Mouse (Mus musculus) stomach, embryonic 15.5 days (tissue): Measurements from ENCODE around the gene Cd28. TPM values are rescaled to one million over a fixed set of nuclear protein-coding genes. Genes with fewer than 3 reads are reported as not detected.

Experiments used
- ATAC-seq: fragments of 200-750 bp; cut with Nextera tagmentation; 2 replicates; pipeline ENCODE4 v1.8.0; 2017; ENCODE audit warnings: low read depth, moderate number of reproducible peaks, moderate TSS enrichment; ENCODE audit not compliant: insufficient read depth, low FRiP score
- H3K27ac ChIP-seq: fragments of 300-500 bp; sonication (generic); 2 replicates; pipeline ENCODE4 v1.5.1; 2015; ENCODE audit warnings: mild to moderate bottlenecking, inconsistent platforms
- H3K27me3 ChIP-seq: fragments of 300-500 bp; sonication (generic); replicated peaks from 2 replicates; pipeline ENCODE4 v1.6.1; 2015; ENCODE audit warnings: inconsistent platforms
- H3K36me3 ChIP-seq: fragments of 300-500 bp; sonication (generic); 2 replicates; pipeline ENCODE4 v1.6.1; 2015; ENCODE audit warnings: inconsistent platforms
- H3K4me1 ChIP-seq: fragments of 300-500 bp; sonication (generic); 2 replicates; pipeline ENCODE4 v1.6.1; 2015; ENCODE audit warnings: inconsistent platforms
- H3K4me2 ChIP-seq: fragments of 300-500 bp; sonication (generic); 2 replicates; pipeline ENCODE4 v1.6.1; 2015; ENCODE audit warnings: mild to moderate bottlenecking, inconsistent platforms
- H3K4me3 ChIP-seq: fragments of 300-500 bp; sonication (generic); replicated peaks from 2 replicates; pipeline ENCODE4 v1.5.1; 2015; ENCODE audit warnings: inconsistent platforms
- H3K9ac ChIP-seq: fragments of 300-500 bp; sonication (generic); 2 replicates; pipeline ENCODE4 v1.6.1; 2015; ENCODE audit warnings: inconsistent platforms
- H3K9me3 ChIP-seq: fragments of 300-500 bp; sonication (generic); 2 replicates; pipeline ENCODE4 v1.6.1; 2016; ENCODE audit warnings: inconsistent platforms
- WGBS: fragments of 180-500 bp; shearing (Covaris S2); methylation state at CpG from one replicate; pipeline ENCODE4 v1.1.7; 2015; 5-methylcytosine and 5-hydroxymethylcytosine counted together
- polyA plus RNA-seq: library from polyadenylated mRNA; unstranded; fragments of >200 nt; fragmentation: Nextera tagmentation; extraction: Ambion mirVana; gene quantifications from 2 replicates; pipeline ENCODE4 v1.2.1, GENCODE M21; 2015

Cd28 gene
- polyA plus RNA-seq, 1 experiment from 2014 or later = 0.18 TPM

DNA sequence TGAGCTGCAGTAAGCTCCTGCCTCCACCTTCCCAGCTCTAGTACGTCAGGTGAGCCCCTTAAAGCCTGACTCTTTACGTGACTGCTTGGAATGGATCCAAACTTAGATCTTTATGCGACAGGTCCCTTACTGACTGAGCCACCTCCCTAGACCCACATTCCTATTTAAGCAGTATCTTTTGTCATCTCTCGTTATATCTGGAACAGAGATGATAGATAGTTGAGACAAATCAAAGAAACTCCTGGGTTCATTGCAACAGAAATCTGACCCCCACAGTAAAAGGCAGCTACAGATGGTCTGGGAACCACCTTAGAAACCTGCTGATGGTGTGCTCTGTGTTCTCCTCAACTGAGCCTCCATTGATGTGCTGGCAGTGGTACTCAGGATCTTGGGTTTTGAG, 59.6 kb downstream of the Cd28 start:
- Histone ChIP-seq H3K4me2 (no peak overlapping the region), H3K4me3 (no peak overlapping the region), H3K27me3 (no peaks in the 10 kb centered on the region), H3K9me3 (no peaks in the 10 kb centered on the region), H3K4me1 (peaks cover 12% of the 10 kb centered on the region; the same call in 1 of the 2 replicates), H3K27ac (no peak overlapping the region), H3K36me3 (no peaks in the 10 kb centered on the region), H3K9ac (no peak overlapping the region)
- WGBS = 68% methylated on average over 4 of the region's 4 CpGs
- no peak for ATAC-seq

- Histone ChIP-seq H3K4me3 (no peak overlapping the region), H3K4me1 (peaks cover 12% of the 10 kb centered on the region; the same call in 1 of the 2 replicates), H3K27ac (no peak overlapping the region), H3K27me3 (no peaks in the 10 kb centered on the region), H3K36me3 (no peaks in the 10 kb centered on the region), H3K9me3 (no peaks in the 10 kb centered on the region), H3K4me2 (no peak overlapping the region), H3K9ac (no peak overlapping the region)
- WGBS = 85% methylated on average over 3 of the region's 3 CpGs
- no peak for ATAC-seq
These were observed 60.3 kb downstream of the Cd28 start for GRCm38 (mm10) chr1:60776906-60777305.

GRCm38 (mm10) chr1:60778465-60779115, 62.0 kb downstream of the Cd28 start:
- peak overlapping the region; percentile 69 for H3K27ac ChIP-seq
- 0 out of 2 replicates have a peak overlapping the region, but pooled peaks have one; percentile 16 for H3K4me2 ChIP-seq

GRCm38 (mm10) chr1:60779176-60779575, 62.6 kb downstream of the Cd28 start:
- H3K36me3 ChIP-seq = no peaks in the 10 kb centered on the region
- ATAC-seq = no peak
- no peaks in the 10 kb centered on the region for H3K9me3 ChIP-seq
- 65% methylated on average over 2 of the region's 2 CpGs for WGBS
- peaks cover 12% of the 10 kb centered on the region; the same call in 1 of the 2 replicates for H3K4me1 ChIP-seq
- no peaks in the 10 kb centered on the region for H3K27me3 ChIP-seq
- no peak overlapping the region for H3K9ac ChIP-seq
- no peak overlapping the region for H3K4me2 ChIP-seq
- no peak overlapping the region for H3K4me3 ChIP-seq
- H3K27ac ChIP-seq = no peak overlapping the region

More at GRCm38 (mm10) chr1:60778465-60779115, 62.0 kb downstream of the Cd28 start:
- Histone ChIP-seq H3K27me3 (no peaks in the 10 kb centered on the region), H3K4me3 (no peak overlapping the region), H3K36me3 (no peaks in the 10 kb centered on the region), H3K9me3 (no peaks in the 10 kb centered on the region), H3K4me1 (peaks cover 12% of the 10 kb centered on the region; the same call in 1 of the 2 replicates), H3K9ac (no peak overlapping the region)
- ATAC-seq = peak; percentile 35; the same call in 1 of the 2 replicates
- WGBS = 34% methylated on average over 8 of the region's 8 CpGs

GRCm38 (mm10) chr1:60781666-60782065, 65.1 kb downstream of the Cd28 start:
- WGBS = 78% methylated on average over 4 of the region's 4 CpGs
- ATAC-seq = no peak
- Histone ChIP-seq H3K36me3 (no peaks in the 10 kb centered on the region), H3K27ac (no peak overlapping the region), H3K4me1 (peaks cover 12% of the 10 kb centered on the region; the same call in 1 of the 2 replicates), H3K9me3 (no peaks in the 10 kb centered on the region), H3K4me2 (no peak overlapping the region), H3K9ac (no peak overlapping the region), H3K27me3 (no peaks in the 10 kb centered on the region), H3K4me3 (no peak overlapping the region)

DNA sequence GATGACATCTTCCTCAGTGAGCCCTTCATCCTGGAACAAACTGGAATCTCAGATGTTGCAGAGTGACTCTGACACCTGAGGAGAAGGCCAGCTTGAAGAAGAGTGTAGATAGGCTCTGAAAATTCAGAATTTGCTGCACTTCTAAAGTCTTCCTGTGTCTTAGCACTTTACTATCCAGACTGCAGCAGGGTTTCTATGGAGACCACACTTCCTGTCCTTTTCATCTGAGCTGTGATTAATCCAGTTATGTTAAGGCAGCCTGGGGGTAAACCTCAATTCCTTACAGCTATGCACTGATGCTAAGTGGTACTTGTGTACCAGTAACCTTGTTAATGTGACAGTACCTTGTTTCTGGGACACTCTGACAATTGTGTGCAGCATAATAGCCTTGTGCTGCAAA, 77.1 kb downstream of the Cd28 start:
- H3K4me1 ChIP-seq = no peaks in the 10 kb centered on the region
- H3K9me3 ChIP-seq = no peaks in the 10 kb centered on the region
- H3K36me3 ChIP-seq = no peaks in the 10 kb centered on the region
- H3K9ac ChIP-seq = no peak overlapping the region
- H3K27me3 ChIP-seq = no peaks in the 10 kb centered on the region
- no peak overlapping the region for H3K4me3 ChIP-seq
- H3K27ac ChIP-seq = no peak overlapping the region
- H3K4me2 ChIP-seq = no peak overlapping the region
- ATAC-seq = no peak

DNA sequence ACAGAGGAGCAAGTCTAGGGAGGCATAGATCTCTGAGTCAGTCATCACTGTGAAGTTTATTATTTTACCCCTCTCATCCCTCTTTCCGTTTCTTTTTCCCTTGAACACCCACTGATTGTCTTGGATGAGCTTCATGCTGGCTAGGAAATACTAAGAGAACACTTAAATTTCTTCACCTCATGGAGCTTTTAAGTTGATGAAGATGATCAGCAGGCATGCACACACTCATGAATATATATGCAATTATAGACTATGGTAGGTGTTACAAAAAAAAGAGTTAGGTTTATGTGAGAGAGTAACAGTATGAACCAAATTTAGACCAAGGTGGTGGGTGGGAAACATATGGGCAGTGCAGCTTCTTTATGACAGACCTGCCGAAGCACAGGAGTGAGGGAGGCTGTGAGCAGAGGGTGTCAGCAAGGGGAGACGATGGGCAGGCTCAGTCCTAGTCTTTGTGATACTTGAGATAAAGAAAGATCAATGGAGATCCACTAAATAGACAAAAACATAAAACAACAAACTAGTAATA, 79.1 kb downstream of the Cd28 start:
- Histone ChIP-seq H3K9ac (no peak overlapping the region), H3K9me3 (no peaks in the 10 kb centered on the region), H3K27ac (no peak overlapping the region), H3K4me1 (no peaks in the 10 kb centered on the region), H3K36me3 (no peaks in the 10 kb centered on the region), H3K27me3 (no peaks in the 10 kb centered on the region), H3K4me2 (no peak overlapping the region), H3K4me3 (no peak overlapping the region)
- ATAC-seq = no peak
- 71% methylated on average over 3 of the region's 3 CpGs for WGBS

- Histone ChIP-seq H3K9ac (no peak overlapping the region), H3K36me3 (no peaks in the 10 kb centered on the region), H3K27me3 (no peaks in the 10 kb centered on the region), H3K4me3 (no peak overlapping the region), H3K9me3 (no peaks in the 10 kb centered on the region), H3K27ac (no peak overlapping the region), H3K4me1 (no peaks in the 10 kb centered on the region), H3K4me2 (no peak overlapping the region)
- ATAC-seq = no peak
- WGBS = 37% methylated on average over 1 of the region's 1 CpGs
These were observed 83.3 kb downstream of the Cd28 start for GRCm38 (mm10) chr1:60799795-60800345.

DNA sequence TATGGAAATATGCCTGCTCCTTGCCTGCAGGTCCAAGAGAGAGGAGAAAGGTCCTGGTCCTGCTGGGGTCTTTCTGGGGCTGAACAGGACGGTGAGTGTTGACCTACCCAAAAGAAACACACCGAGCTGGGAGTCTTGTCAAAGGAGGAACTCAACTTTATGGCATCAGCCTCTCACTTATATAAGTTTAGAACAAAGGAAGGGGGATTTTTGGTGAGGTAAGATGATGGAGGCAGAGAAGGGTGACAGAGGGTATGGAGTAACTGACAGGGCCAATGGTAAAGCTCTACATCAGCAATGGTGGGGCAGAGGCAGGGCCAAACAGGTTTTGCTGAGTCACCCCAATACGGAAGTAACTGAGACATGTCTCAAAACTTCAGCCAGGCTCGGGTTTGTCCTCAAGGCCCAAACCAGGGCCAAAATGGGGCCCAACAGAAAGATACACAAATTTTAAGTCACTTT, 84.6 kb downstream of the Cd28 start:
- no peak overlapping the region for H3K27ac ChIP-seq
- no peak overlapping the region for H3K9ac ChIP-seq
- no peak overlapping the region for H3K4me3 ChIP-seq
- no peaks in the 10 kb centered on the region for H3K9me3 ChIP-seq
- WGBS = 88% methylated on average over 4 of the region's 4 CpGs
- H3K27me3 ChIP-seq = no peaks in the 10 kb centered on the region
- ATAC-seq = no peak
- no peaks in the 10 kb centered on the region for H3K4me1 ChIP-seq
- H3K4me2 ChIP-seq = no peak overlapping the region
- no peaks in the 10 kb centered on the region for H3K36me3 ChIP-seq

DNA sequence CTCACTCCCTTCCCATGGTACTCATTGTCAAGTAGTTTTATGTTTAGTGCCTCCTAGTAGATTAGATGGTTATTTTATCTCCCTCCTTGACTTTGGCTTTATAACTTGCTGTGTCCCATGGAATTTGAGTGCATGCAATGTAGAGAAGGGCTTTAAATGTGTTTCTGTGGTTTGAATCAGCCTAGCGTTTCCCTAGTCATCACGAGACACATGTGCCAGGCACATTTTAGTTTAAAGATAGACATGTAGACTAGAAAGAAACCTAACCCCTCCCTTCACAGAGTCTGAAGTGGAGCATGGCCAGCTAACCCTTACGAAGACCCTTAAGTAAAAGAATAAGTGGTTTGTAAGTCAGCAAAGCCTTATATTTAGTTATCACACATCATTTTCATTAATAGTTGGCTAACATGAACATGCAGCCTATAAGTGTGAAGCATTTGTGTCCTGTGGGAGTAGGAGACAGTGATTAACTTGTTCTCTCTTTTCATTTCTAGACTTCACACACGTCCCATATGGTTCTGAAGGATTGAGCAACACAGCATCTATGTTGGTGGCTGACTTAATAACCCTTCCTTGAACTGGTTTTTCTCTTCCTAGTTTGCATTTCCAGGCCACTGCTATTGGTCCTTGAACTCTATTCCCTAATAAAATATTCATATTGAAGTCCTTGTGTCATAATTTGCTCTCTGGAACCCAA, 86.7 kb downstream of the Cd28 start:
- Histone ChIP-seq H3K4me2 (no peak overlapping the region), H3K4me3 (no peak overlapping the region), H3K27me3 (no peaks in the 10 kb centered on the region), H3K4me1 (no peaks in the 10 kb centered on the region), H3K36me3 (no peaks in the 10 kb centered on the region), H3K9ac (no peak overlapping the region), H3K9me3 (no peaks in the 10 kb centered on the region), H3K27ac (no peak overlapping the region)
- WGBS = 79% methylated on average over 4 of the region's 4 CpGs
- no peak for ATAC-seq

- H3K4me2 ChIP-seq = no peak overlapping the region
- H3K36me3 ChIP-seq = no peaks in the 10 kb centered on the region
- H3K4me1 ChIP-seq = no peaks in the 10 kb centered on the region
- H3K27me3 ChIP-seq = no peaks in the 10 kb centered on the region
- no peak overlapping the region for H3K9ac ChIP-seq
- 82% methylated on average over 6 of the region's 6 CpGs for WGBS
- H3K9me3 ChIP-seq = no peaks in the 10 kb centered on the region
- H3K4me3 ChIP-seq = no peak overlapping the region
- ATAC-seq = no peak
- H3K27ac ChIP-seq = no peak overlapping the region
These were observed 87.5 kb downstream of the Cd28 start for GRCm38 (mm10) chr1:60803825-60804696.
